Comparison of ENCODE assay signal across 10 mouse cellular contexts in genomic region chr11:61175778-61176177, GRCm38 (mm10). TPM values are rescaled to one million over a fixed set of nuclear protein-coding genes. Genes with fewer than 3 reads are reported as not detected.
DNase-seq lines count a peak whose midpoint lies in the region; ATAC-seq and TF ChIP-seq lines count a peak whose summit lies in the region.
"Had no signal": no experiment of that assay in that cellular context is flagged by ENCODE, and none has a peak within 500 bp of the region (broad histone marks: within the 10 kb centered on the region; RNA-seq: fewer than 3 reads in every experiment).

No protein-coding gene starts in this region.

- intact Hi-C loops in gastrocnemius, adult 2 months (cut with DNase I): loop anchor here (5.0 kb wide), 1 partner anchor 92 kb away; the partner anchor contains the start of gene Aldh3a2
- intact Hi-C loops in gastrocnemius, postnatal 14 days (cut with DNase I; ENCODE audit: low total_unique reads): no loop called here

- H3K4me2 ChIP-seq in forebrain, embryonic 16.5 days (ENCODE audit: low read length): peak overlapping the region; percentile 30
- peak overlapping the region; percentile 99 for H3K4me2 ChIP-seq in liver, embryonic 16.5 days (ENCODE audit: low read depth, low read length)

- 76% methylated on average over 5 of the region's 5 CpGs for WGBS in forebrain, embryonic 16.5 days
- WGBS in liver, embryonic 16.5 days (ENCODE audit: insufficient replicate concordance): 58% methylated on average over 5 of the region's 5 CpGs

- H3K9me3 ChIP-seq in forebrain, embryonic 16.5 days (ENCODE audit: control insufficient read depth, low read length): no peaks in the 10 kb centered on the region
- no peaks in the 10 kb centered on the region for H3K9me3 ChIP-seq in liver, embryonic 16.5 days (replicated peaks; ENCODE audit: control insufficient read depth, low read length)

- H3K4me1 ChIP-seq in forebrain, embryonic 16.5 days (replicated peaks; ENCODE audit: control insufficient read depth, insufficient read depth, low read length): peaks cover 30% of the 10 kb centered on the region
- peaks cover 19% of the 10 kb centered on the region for H3K4me1 ChIP-seq in liver, embryonic 16.5 days (ENCODE audit: control insufficient read depth, low read depth, low read length)

- no peak for ATAC-seq in forebrain, embryonic 16.5 days
- ATAC-seq in liver, embryonic 16.5 days (ENCODE audit: low read depth): no peak
- ATAC-seq in inflammation-experienced regulatory T-cells, adult 6 months: no peak

- no peak for TF ChIP-seq CTCF in gastrocnemius, adult 2 months (IDR thresholded peaks at IDR 0.05)

- H3K27ac ChIP-seq in gastrocnemius, adult 2 months: peak overlapping the region; percentile 79
- peak overlapping the region; percentile 75 for H3K27ac ChIP-seq in forebrain, embryonic 16.5 days (ENCODE audit: low read length)
- peak overlapping the region; percentile 32; the same call in 1 of the 2 replicates for H3K27ac ChIP-seq in liver, embryonic 16.5 days (ENCODE audit: low read length)

- no peaks in the 10 kb centered on the region for H3K27me3 ChIP-seq in forebrain, embryonic 16.5 days (replicated peaks; ENCODE audit: control insufficient read depth, insufficient read depth, low read length)
- no peaks in the 10 kb centered on the region for H3K27me3 ChIP-seq in liver, embryonic 16.5 days (ENCODE audit: control insufficient read depth, insufficient read depth, low read depth, low read length)

- no peak for DNase-seq in gastrocnemius, adult 2 months
- DNase-seq in gastrocnemius, postnatal 14 days: no peak
- DNase-seq in 3T3-L1 (ENCODE audit: low read depth, low spot score): peak; percentile 16
- no peak for DNase-seq in yolk sac, embryonic 10.5 days (ENCODE audit: low spot score)
- DNase-seq in lung, postnatal 4 days: no peak

- no peak overlapping the region for H3K9ac ChIP-seq in forebrain, embryonic 16.5 days (replicated peaks; ENCODE audit: low read depth, low read length)
- no peak overlapping the region for H3K9ac ChIP-seq in liver, embryonic 16.5 days (ENCODE audit: low read depth, low read length)

- H3K4me3 ChIP-seq in gastrocnemius, adult 2 months: peak overlapping the region; percentile 67
- no peak overlapping the region for H3K4me3 ChIP-seq in forebrain, embryonic 16.5 days (replicated peaks; ENCODE audit: low read length)
- no peak overlapping the region for H3K4me3 ChIP-seq in liver, embryonic 16.5 days (ENCODE audit: low read depth, low read length)

- H3K36me3 ChIP-seq in forebrain, embryonic 16.5 days (ENCODE audit: control insufficient read depth, insufficient read depth): no peaks in the 10 kb centered on the region
- H3K36me3 ChIP-seq in liver, embryonic 16.5 days (ENCODE audit: control insufficient read depth, insufficient read depth): no peaks in the 10 kb centered on the region

RNA-seq across cellular contexts. Expression of gene Usp22, which starts 0.9 kb away (rescaled TPM):
- total RNA-seq in gastrocnemius, adult 2 months (2021): 10 to 100 TPM; 13.4 to 16.7 TPM
- total RNA-seq in gastrocnemius, postnatal 14 days (2021): 10 to 100 TPM; 18.3 to 23.8 TPM
- 479 and 501 TPM in 2 replicates for polyA plus RNA-seq in forebrain, embryonic 16.5 days (2015; fragmentation: Nextera tagmentation; extraction: Ambion mirVana)
- 17.5 and 19.5 TPM in 2 replicates for polyA plus RNA-seq in liver, embryonic 16.5 days (2015; fragmentation: Nextera tagmentation; extraction: Ambion mirVana)
- polyA plus RNA-seq in inflammation-experienced regulatory T-cells, adult 6 months (2017; shearing (Covaris generic)): 10 to 100 TPM in 1 of 3 experiments, 1 to 10 TPM in 2; 6.9 to 14.7 (median 9.7) TPM

RNA-seq across cellular contexts. Expression of gene Aldh3a1, which starts 31.6 kb away (rescaled TPM):
- under 1 TPM in 1 of 2 experiments, not detected in 1; 0.50 TPM for total RNA-seq in gastrocnemius, adult 2 months (2021)
- total RNA-seq in gastrocnemius, postnatal 14 days (2021): under 1 TPM in 1 of 2 experiments, not detected in 1; 0.23 TPM
- 0.14 and 0.15 TPM in 2 replicates for polyA plus RNA-seq in forebrain, embryonic 16.5 days (2015; fragmentation: Nextera tagmentation; extraction: Ambion mirVana)
- polyA plus RNA-seq in liver, embryonic 16.5 days (2015; fragmentation: Nextera tagmentation; extraction: Ambion mirVana): 0.05 and 0.16 TPM in 2 replicates
- not detected for polyA plus RNA-seq in inflammation-experienced regulatory T-cells, adult 6 months (2017; shearing (Covaris generic))
- total RNA-seq: monocyte, adult 5-6 weeks had no signal

RNA-seq across cellular contexts. Expression of gene Tnfrsf13b, which starts 49.2 kb away (rescaled TPM):
- under 1 TPM; 0.13 to 0.22 TPM for total RNA-seq in gastrocnemius, adult 2 months (2021)
- total RNA-seq in gastrocnemius, postnatal 14 days (2021): under 1 TPM; 0.29 to 0.37 TPM
- 0.57 and 1.1 TPM in 2 replicates for polyA plus RNA-seq in forebrain, embryonic 16.5 days (2015; fragmentation: Nextera tagmentation; extraction: Ambion mirVana)
- 4.0 and 4.8 TPM in 2 replicates for polyA plus RNA-seq in liver, embryonic 16.5 days (2015; fragmentation: Nextera tagmentation; extraction: Ambion mirVana)
- 10 to 100 TPM; 38.1 to 64.0 (median 57.2) TPM for polyA plus RNA-seq in inflammation-experienced regulatory T-cells, adult 6 months (2017; shearing (Covaris generic))
- polyA plus RNA-seq: C2C12 had no signal

Comparison
In these comparisons a context has a peak if more than half of its experiments do, and no peak if none do; other contexts are left out.
1. RNA of gene Usp22, which starts 0.9 kb away (polyA plus RNA-seq): 479 to 501 TPM in forebrain, embryonic 16.5 days; 17.5 to 19.5 TPM in liver, embryonic 16.5 days and 6.9 to 14.7 TPM in inflammation-experienced regulatory T-cells, adult 6 months; every median in the first group is over 10 times any median in the second.
2. Peak in every context shown above with its lines, with median percentiles within 50 percentile points of each other: H3K27ac ChIP-seq.